Mouse (Mus musculus) hindbrain, embryonic 13.5 days (tissue): ENCODE results near the gene Ap3b1. TPM values are rescaled to one million over a fixed set of nuclear protein-coding genes. Genes with fewer than 3 reads are reported as not detected.
A peak's percentile ranks its signal among the peaks of the same experiment; 100 is the strongest.

Source experiments
- ATAC-seq: fragments of 200-750 bp; cut with Nextera tagmentation; 2 replicates; pipeline ENCODE4 v1.8.0; 2017; ENCODE audit warnings: moderate TSS enrichment; ENCODE audit not compliant: low FRiP score
- H3K27ac ChIP-seq: fragments of 300-500 bp; sonication (generic); 2 replicates; pipeline ENCODE4 v1.5.1; 2015; ENCODE audit warnings: inconsistent platforms, mild to moderate bottlenecking, moderate library complexity
- H3K27me3 ChIP-seq: fragments of 300-500 bp; sonication (generic); 2 replicates; pipeline ENCODE4 v1.6.1; 2015; ENCODE audit warnings: mild to moderate bottlenecking, inconsistent platforms
- H3K36me3 ChIP-seq: fragments of 300-500 bp; sonication (generic); 2 replicates; pipeline ENCODE4 v1.6.1; 2015; ENCODE audit warnings: mild to moderate bottlenecking, inconsistent platforms
- H3K4me1 ChIP-seq: fragments of 300-500 bp; sonication (generic); replicated peaks from 2 replicates; pipeline ENCODE4 v1.6.1; 2015; ENCODE audit warnings: inconsistent platforms
- H3K4me2 ChIP-seq: fragments of 300-500 bp; sonication (generic); 2 replicates; pipeline ENCODE4 v1.6.1; 2015; ENCODE audit warnings: inconsistent platforms, mild to moderate bottlenecking, moderate library complexity
- H3K4me3 ChIP-seq: fragments of 300-500 bp; sonication (generic); 2 replicates; pipeline ENCODE4 v1.5.1; 2015; ENCODE audit warnings: mild to moderate bottlenecking, inconsistent platforms
- H3K9ac ChIP-seq: fragments of 300-500 bp; sonication (generic); 2 replicates; pipeline ENCODE4 v1.6.1; 2015; ENCODE audit warnings: mild to moderate bottlenecking, inconsistent platforms
- H3K9me3 ChIP-seq: fragments of 300-500 bp; sonication (generic); 2 replicates; pipeline ENCODE4 v1.6.1; 2016; ENCODE audit warnings: inconsistent platforms
- WGBS: fragments of 180-500 bp; shearing (Covaris S2); methylation state at CpG from one replicate; pipeline ENCODE4 v1.1.7; 2015; 5-methylcytosine and 5-hydroxymethylcytosine counted together
- polyA plus RNA-seq: library from polyadenylated mRNA; unstranded; fragments of >200 nt; fragmentation: Nextera tagmentation; extraction: Ambion mirVana; gene quantifications from 2 replicates; pipeline ENCODE4 v1.2.1, GENCODE M21; 2015

The Ap3b1 gene
- polyA plus RNA-seq, 1 experiment from 2014 or later, result 31.6 TPM

GRCm38 (mm10) chr13:94480256-94480655 lies 121.5 kb downstream of the Ap3b1 start:
- Histone ChIP-seq H3K27me3 (no peaks in the 10 kb centered on the region), H3K9me3 (no peaks in the 10 kb centered on the region; the same call in 1 of the 2 replicates), H3K4me1 (peaks cover 2% of the 10 kb centered on the region; the same call in 1 of the 2 replicates), H3K9ac (no peak overlapping the region), H3K36me3 (peaks cover 52% of the 10 kb centered on the region), H3K4me3 (no peak overlapping the region), H3K4me2 (no peak overlapping the region), H3K27ac (no peak overlapping the region)
- ATAC-seq, result no peak
- WGBS, result 53% methylated on average over 7 of the region's 7 CpGs

- Histone ChIP-seq H3K4me1 (0 out of 2 replicates have a peak, but pooled peaks cover 2% of the 10 kb centered on the region), H3K27me3 (no peaks in the 10 kb centered on the region), H3K27ac (peak overlapping the region; percentile 35; the same call in 1 of the 2 replicates), H3K9ac (no peak overlapping the region), H3K4me2 (no peak overlapping the region), H3K9me3 (no peaks in the 10 kb centered on the region), H3K36me3 (peaks cover 18% of the 10 kb centered on the region), H3K4me3 (no peak overlapping the region)
- 31% methylated on average over 3 of the region's 3 CpGs for WGBS
- ATAC-seq, result no peak
These were observed 131.9 kb downstream of the Ap3b1 start for GRCm38 (mm10) chr13:94490684-94491083.

GRCm38 (mm10) chr13:94491159-94491558 lies 132.4 kb downstream of the Ap3b1 start:
- Histone ChIP-seq H3K36me3 (peaks cover 18% of the 10 kb centered on the region), H3K9ac (no peak overlapping the region), H3K9me3 (no peaks in the 10 kb centered on the region), H3K4me3 (no peak overlapping the region), H3K27me3 (no peaks in the 10 kb centered on the region), H3K27ac (no peak overlapping the region; the same call in 1 of the 2 replicates), H3K4me1 (0 out of 2 replicates have a peak, but pooled peaks cover 2% of the 10 kb centered on the region), H3K4me2 (no peak overlapping the region)
- WGBS, result 80% methylated on average over 8 of the region's 8 CpGs
- no peak for ATAC-seq

- Histone ChIP-seq H3K36me3 (peaks cover 21% of the 10 kb centered on the region), H3K27me3 (no peaks in the 10 kb centered on the region), H3K27ac (no peak overlapping the region), H3K4me1 (no peaks in the 10 kb centered on the region), H3K9ac (no peak overlapping the region), H3K4me3 (no peak overlapping the region), H3K9me3 (no peaks in the 10 kb centered on the region), H3K4me2 (no peak overlapping the region)
- 77% methylated on average over 3 of the region's 3 CpGs for WGBS
- ATAC-seq, result no peak
These were observed 138.8 kb downstream of the Ap3b1 start for GRCm38 (mm10) chr13:94497521-94497920.

DNA sequence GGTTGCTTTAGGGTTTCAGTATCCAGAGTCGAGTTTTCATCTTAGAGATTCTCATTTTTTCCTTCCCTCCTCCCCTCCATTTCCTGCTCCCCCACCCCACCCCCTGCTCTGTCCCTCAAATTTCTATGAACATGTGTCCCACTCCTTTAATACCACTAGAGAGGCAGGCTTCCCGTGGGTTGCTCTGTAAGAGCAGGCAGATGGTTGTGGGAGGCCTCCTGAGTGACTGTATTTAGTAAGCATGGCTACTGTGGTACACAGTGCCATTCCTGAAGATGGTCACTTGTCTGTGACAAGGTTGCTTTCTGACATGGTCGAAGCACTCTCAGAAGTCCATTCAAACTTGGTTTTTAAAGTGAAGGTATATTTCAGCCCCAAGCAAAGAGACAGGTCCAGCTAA lies 147.7 kb downstream of the Ap3b1 start:
- no peak overlapping the region for H3K9ac ChIP-seq
- H3K9me3 ChIP-seq, result no peaks in the 10 kb centered on the region
- no peak overlapping the region for H3K27ac ChIP-seq
- H3K4me1 ChIP-seq, result 0 out of 2 replicates have a peak, but pooled peaks cover 3% of the 10 kb centered on the region
- WGBS, result 89% methylated on average over 3 of the region's 3 CpGs
- no peak for ATAC-seq
- no peak overlapping the region for H3K4me2 ChIP-seq
- H3K27me3 ChIP-seq, result no peaks in the 10 kb centered on the region
- peaks cover 19% of the 10 kb centered on the region for H3K36me3 ChIP-seq
- no peak overlapping the region for H3K4me3 ChIP-seq

DNA sequence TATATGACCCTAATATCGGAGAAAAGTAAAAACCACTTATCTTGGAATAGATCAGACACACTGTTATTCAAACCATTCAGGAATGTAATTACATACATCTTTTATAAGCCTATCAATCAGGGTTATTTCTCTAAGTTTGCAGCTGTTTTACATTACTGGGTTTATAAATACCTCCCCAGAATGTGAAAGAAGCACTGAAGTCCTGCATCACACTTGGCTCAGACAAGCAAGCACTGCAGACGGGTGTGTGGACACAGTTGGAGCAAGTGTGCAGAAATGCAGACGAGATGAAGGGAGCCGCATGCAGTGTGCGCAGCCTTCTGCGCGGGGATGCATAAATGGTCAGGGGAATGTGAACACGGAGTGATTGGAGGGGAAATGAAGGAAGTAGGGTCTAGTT lies 149.6 kb downstream of the Ap3b1 start:
- Histone ChIP-seq H3K4me1 (peaks cover 12% of the 10 kb centered on the region), H3K4me3 (no peak overlapping the region), H3K36me3 (peaks cover 16% of the 10 kb centered on the region; the same call in 1 of the 2 replicates), H3K27me3 (no peaks in the 10 kb centered on the region), H3K27ac (no peak overlapping the region), H3K9ac (no peak overlapping the region), H3K9me3 (no peaks in the 10 kb centered on the region), H3K4me2 (no peak overlapping the region)
- WGBS, result 92% methylated on average over 8 of the region's 8 CpGs
- no peak for ATAC-seq

- 66% methylated on average over 10 of the region's 10 CpGs for WGBS
- Histone ChIP-seq H3K27ac (no peak overlapping the region), H3K27me3 (no peaks in the 10 kb centered on the region), H3K36me3 (0 out of 2 replicates have a peak, but pooled peaks cover 6% of the 10 kb centered on the region), H3K4me1 (peaks cover 12% of the 10 kb centered on the region), H3K9ac (no peak overlapping the region), H3K4me3 (no peak overlapping the region), H3K4me2 (no peak overlapping the region), H3K9me3 (no peaks in the 10 kb centered on the region)
- ATAC-seq, result no peak
These were observed 154.5 kb downstream of the Ap3b1 start for GRCm38 (mm10) chr13:94513157-94513767.

GRCm38 (mm10) chr13:94513898-94514297 lies 155.1 kb downstream of the Ap3b1 start:
- 0 out of 2 replicates have a peak, but pooled peaks cover 6% of the 10 kb centered on the region for H3K36me3 ChIP-seq
- ATAC-seq, result no peak
- H3K9me3 ChIP-seq, result no peaks in the 10 kb centered on the region
- no peak overlapping the region for H3K4me3 ChIP-seq
- peaks cover 12% of the 10 kb centered on the region for H3K4me1 ChIP-seq
- no peak overlapping the region for H3K27ac ChIP-seq
- no peak overlapping the region for H3K4me2 ChIP-seq
- H3K9ac ChIP-seq, result no peak overlapping the region
- no peaks in the 10 kb centered on the region for H3K27me3 ChIP-seq
- WGBS, result 94% methylated on average over 9 of the region's 9 CpGs

DNA sequence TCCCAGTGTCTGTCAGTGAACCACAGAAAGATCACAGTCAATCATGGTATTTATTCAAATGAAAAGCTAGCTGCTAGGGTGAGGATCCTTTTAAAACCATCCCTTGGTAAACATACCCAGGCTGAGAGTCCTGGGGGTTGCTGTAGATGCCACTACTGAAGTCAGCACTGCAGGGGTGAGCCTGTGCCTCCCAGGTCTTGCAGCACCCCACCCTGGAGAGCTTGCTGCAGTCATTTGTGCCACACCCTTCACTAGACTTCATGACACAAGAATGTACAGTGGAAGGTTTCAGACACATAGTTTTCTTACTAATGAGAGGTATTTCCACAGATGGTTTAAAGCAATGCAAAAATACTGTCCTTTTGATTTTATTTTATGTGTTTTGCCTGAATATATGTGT lies 156.2 kb downstream of the Ap3b1 start:
- H3K27ac ChIP-seq, result no peak overlapping the region
- H3K4me2 ChIP-seq, result no peak overlapping the region
- 0 out of 2 replicates have a peak, but pooled peaks cover 6% of the 10 kb centered on the region for H3K36me3 ChIP-seq
- no peak overlapping the region for H3K9ac ChIP-seq
- no peaks in the 10 kb centered on the region for H3K27me3 ChIP-seq
- no peaks in the 10 kb centered on the region for H3K9me3 ChIP-seq
- H3K4me3 ChIP-seq, result no peak overlapping the region
- ATAC-seq, result no peak
- H3K4me1 ChIP-seq, result peaks cover 12% of the 10 kb centered on the region

DNA sequence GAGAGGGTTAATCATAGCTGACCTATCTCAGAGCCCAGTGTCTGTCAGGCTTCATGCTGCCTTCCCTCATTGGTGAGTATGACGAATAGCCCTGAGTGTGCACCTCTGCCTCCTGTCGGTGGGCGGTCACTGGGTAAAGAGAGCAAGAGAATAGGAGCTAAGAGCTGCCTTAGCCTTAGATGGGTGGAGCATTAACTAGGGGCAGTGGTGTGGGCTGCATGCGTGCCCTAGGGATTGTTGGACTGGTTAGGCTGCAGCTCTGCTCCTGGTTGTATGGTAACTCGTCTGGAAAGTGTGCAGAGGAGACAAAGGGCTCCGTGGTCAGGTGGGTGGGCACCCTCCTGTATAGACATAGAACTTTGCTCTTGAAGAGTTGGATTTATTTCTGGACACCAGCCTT lies 157.8 kb downstream of the Ap3b1 start:
- Histone ChIP-seq H3K4me2 (no peak overlapping the region), H3K9ac (no peak overlapping the region), H3K27me3 (no peaks in the 10 kb centered on the region), H3K4me3 (no peak overlapping the region), H3K9me3 (no peaks in the 10 kb centered on the region), H3K36me3 (0 out of 2 replicates have a peak, but pooled peaks cover 6% of the 10 kb centered on the region), H3K4me1 (peaks cover 9% of the 10 kb centered on the region), H3K27ac (no peak overlapping the region)
- ATAC-seq, result no peak
- WGBS, result 76% methylated on average over 6 of the region's 6 CpGs

DNA sequence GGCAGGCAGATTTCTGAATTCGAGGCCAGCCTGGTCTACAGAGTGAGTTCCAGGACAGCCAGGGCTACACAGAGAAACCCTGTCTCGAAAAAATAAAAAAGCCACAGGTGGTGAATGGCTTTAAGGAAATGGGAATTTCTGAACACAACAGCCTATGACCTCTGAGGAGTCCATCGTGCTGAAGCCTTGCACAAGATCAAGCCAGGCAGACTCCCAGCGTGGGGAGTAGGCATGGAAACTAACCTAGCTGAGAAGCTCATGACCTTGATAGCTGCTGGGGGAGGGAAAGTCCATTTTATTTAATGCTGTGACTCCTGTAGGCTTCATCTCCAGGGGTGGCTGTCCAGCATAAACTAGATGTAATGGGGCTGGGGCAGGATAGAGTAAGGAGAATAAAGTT lies 159.4 kb downstream of the Ap3b1 start:
- H3K27me3 ChIP-seq, result no peaks in the 10 kb centered on the region
- no peak overlapping the region for H3K9ac ChIP-seq
- WGBS, result 94% methylated on average over 4 of the region's 4 CpGs
- H3K4me3 ChIP-seq, result no peak overlapping the region
- no peaks in the 10 kb centered on the region for H3K9me3 ChIP-seq
- no peaks in the 10 kb centered on the region for H3K4me1 ChIP-seq
- 0 out of 2 replicates have a peak, but pooled peaks cover 6% of the 10 kb centered on the region for H3K36me3 ChIP-seq
- no peak overlapping the region for H3K4me2 ChIP-seq
- no peak for ATAC-seq
- no peak overlapping the region for H3K27ac ChIP-seq

DNA sequence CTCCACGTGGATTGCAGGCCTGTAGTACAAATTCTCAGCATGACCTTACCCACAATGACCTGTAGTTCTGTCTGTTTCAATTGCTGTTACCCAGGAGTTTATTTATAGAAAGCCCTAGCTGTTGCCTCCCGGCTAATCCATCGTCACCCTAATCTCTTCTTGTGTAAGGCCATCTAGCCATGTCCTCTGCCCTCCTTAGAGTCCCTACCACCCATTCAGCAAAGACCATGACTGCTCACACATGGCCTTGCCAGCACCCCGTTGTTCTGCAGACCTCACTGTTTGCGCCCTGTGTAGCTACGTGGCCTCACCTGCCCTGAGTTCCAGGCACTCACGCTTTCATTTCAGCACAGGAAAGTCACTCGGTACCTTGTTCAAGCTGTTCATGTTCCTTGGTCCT lies 160.5 kb downstream of the Ap3b1 start:
- H3K27ac ChIP-seq, result no peak overlapping the region
- H3K36me3 ChIP-seq, result 0 out of 2 replicates have a peak, but pooled peaks cover 3% of the 10 kb centered on the region
- no peak overlapping the region for H3K4me2 ChIP-seq
- 95% methylated on average over 8 of the region's 8 CpGs for WGBS
- ATAC-seq, result no peak
- H3K9ac ChIP-seq, result no peak overlapping the region
- no peak overlapping the region for H3K4me3 ChIP-seq
- no peaks in the 10 kb centered on the region for H3K27me3 ChIP-seq
- no peaks in the 10 kb centered on the region for H3K9me3 ChIP-seq
- H3K4me1 ChIP-seq, result no peaks in the 10 kb centered on the region

DNA sequence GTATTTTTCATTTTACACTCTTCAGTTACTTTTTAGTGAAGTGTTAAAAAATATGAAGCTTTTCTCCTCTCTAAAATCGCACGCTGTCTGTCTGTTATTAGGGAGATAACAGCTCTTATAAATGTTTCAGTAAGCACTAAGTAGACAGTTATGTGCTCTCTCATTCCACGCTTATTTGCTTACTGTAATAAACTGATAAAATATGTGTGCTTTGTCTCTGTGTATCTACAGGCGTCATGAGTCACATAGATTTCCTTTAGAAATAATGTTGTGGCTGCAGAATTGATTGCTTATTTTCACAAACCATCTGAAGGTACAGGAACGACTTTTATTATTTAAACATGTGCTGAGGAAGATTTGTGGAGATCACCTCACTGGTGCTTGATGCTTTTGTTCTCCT lies 164.5 kb downstream of the Ap3b1 start:
- Histone ChIP-seq H3K4me2 (no peak overlapping the region), H3K27me3 (no peaks in the 10 kb centered on the region), H3K4me3 (no peak overlapping the region), H3K9ac (no peak overlapping the region), H3K36me3 (peaks cover 6% of the 10 kb centered on the region), H3K9me3 (no peaks in the 10 kb centered on the region), H3K27ac (no peak overlapping the region; the same call in 1 of the 2 replicates), H3K4me1 (no peaks in the 10 kb centered on the region)
- ATAC-seq, result no peak
- 73% methylated on average over 5 of the region's 5 CpGs for WGBS
